Mouse (Mus musculus): ENCODE measurements around the gene Clpb.

GRCm38 (mm10) chr7:101771604-101772003 lies 108.2 kb downstream of the Clpb start:
- no peak for TF ChIP-seq CTCF (IDR thresholded peaks at IDR 0.05)
- no peak for TF ChIP-seq EP300 (IDR thresholded peaks at IDR 0.05)

Data from lung, postnatal 0 days (tissue).